Mouse (Mus musculus) stomach, postnatal 0 days (tissue): ENCODE measurements around the gene Thap4.

Experiments used
- CTCF ChIP-seq: IDR thresholded peaks from 2 replicates; pipeline ENCODE4 v1.5.1; 2016; ENCODE audit warnings: antibody characterized with exemption, low read depth, mild to moderate bottlenecking, moderate library complexity
- EP300 ChIP-seq: optimal IDR thresholded peaks from 2 replicates; pipeline ENCODE3; 2016; ENCODE audit warnings: antibody characterized with exemption

DNA sequence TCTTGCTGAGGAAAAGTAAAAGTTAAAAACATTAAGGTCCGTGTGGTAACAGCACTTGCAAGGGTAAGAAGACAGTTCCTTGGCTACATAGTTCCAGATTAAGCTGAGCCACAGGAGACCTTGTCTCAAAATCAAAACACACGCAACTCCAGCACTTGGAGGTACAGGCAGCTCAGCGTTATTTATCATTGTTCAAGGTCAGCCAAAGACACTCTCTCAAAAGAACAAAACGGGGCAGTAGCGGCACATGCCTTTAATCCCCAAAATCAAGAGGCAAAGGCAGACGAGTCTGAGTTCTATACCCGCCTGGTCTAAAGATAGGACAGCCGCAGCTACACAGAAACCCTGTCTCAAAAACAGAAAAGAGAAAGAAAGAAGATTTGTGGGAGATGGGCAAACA, 41.2 kb upstream of the Thap4 start:
- TF ChIP-seq CTCF (no peak), EP300 (no peak)
